Mouse (Mus musculus): ENCODE results near the gene Asdurf. TPM values are rescaled to one million over a fixed set of nuclear protein-coding genes. Genes with fewer than 3 reads are reported as not detected.

Asdurf gene
- polyA plus RNA-seq, 1 experiment from 2014 or later = 8.3 TPM

DNA sequence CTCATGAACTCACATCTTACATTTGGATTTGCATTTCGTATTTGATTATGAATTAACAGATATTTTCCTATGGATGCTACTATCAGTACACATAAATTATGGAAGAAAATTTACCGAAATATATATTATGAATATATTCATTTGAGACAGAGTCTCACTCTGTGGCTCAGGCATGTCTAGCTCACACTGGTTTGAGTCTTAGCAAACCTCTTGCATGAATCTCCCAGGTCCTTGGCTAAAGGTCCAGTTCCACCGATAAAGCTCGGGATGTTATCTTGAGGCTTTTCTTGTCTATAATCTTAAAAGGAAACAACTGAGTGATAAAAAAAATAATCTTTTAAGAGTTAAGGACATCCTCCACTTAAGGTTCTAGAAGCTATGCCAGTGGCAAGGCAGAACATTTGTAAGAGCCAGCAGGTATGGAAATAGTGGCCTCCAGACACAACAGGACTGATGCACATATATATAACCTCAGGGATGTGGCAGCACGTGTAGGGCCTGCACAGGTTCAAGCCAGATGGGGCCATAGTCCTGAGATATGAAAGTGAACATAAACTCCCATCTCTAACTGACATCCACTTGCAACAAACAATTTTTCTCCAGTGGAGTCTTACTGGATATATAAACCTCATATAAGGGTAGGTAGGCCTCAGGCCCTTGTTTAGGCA lies 27.5 kb downstream of the Asdurf start:
- no peak overlapping the region for H3K27ac ChIP-seq
- no peak overlapping the region for H3K4me2 ChIP-seq
- WGBS = 91% methylated on average over 5 of the region's 5 CpGs
- no peak overlapping the region for H3K4me3 ChIP-seq (replicated peaks)
- H3K36me3 ChIP-seq = no peaks in the 10 kb centered on the region
- no peaks in the 10 kb centered on the region for H3K9me3 ChIP-seq
- no peaks in the 10 kb centered on the region for H3K4me1 ChIP-seq
- H3K9ac ChIP-seq = no peak overlapping the region
- ATAC-seq (ENCODE audit: insufficient read depth, low FRiP score, low read depth) = no peak
- no peaks in the 10 kb centered on the region for H3K27me3 ChIP-seq (replicated peaks)

DNA sequence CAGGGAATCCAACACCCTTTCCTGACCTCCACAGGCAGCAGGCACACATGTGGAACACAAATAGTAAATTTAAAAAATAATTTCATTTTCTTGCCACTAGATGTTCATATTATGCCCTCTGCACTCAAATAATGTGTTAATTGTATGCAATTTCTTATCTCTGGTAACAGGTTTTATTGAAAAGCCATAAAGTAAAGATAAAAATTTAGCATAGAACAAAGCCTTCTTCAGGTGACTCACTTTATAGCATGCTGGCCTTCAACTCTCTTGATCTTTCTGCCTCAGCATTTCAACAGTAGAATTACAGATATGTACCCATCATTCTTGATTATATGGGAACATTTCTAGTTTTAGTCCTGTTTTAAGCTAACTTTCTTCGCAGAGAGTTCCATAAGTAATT lies 28.1 kb downstream of the Asdurf start:
- no peak overlapping the region for H3K4me3 ChIP-seq (replicated peaks)
- WGBS = 88% methylated on average over 1 of the region's 1 CpGs
- ATAC-seq (ENCODE audit: insufficient read depth, low FRiP score, low read depth) = no peak

DNA sequence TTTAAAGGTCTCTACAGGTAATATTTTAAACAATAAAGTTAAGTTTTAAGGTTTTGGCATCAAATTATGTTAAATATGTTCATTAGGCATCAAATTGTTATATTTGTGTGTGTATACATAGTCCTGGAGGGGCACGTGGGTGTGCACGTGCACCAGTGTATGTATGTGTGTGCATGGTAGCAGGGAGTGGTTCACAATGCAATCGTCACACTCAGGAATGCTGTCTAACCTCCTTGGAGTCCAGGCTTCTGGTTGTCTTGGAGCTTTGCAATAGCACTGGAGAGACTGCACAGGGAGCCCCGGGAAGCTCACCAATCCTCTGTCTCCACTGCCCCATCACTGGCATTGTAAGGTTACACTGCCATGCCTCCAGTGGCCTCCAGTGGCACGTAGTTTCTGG lies 29.2 kb downstream of the Asdurf start:
- Histone ChIP-seq H3K36me3 (no peaks in the 10 kb centered on the region), H3K9ac (no peak overlapping the region), H3K4me1 (no peaks in the 10 kb centered on the region), H3K27ac (no peak overlapping the region), H3K9me3 (no peaks in the 10 kb centered on the region), H3K4me3 (replicated peaks) (no peak overlapping the region), H3K27me3 (replicated peaks) (no peaks in the 10 kb centered on the region), H3K4me2 (no peak overlapping the region)
- ATAC-seq (ENCODE audit: insufficient read depth, low FRiP score, low read depth) = no peak
- 92% methylated on average over 5 of the region's 5 CpGs for WGBS

More for the DNA sequence above, 28.1 kb downstream of the Asdurf start:
- Histone ChIP-seq H3K9me3 (no peaks in the 10 kb centered on the region), H3K27ac (no peak overlapping the region), H3K4me2 (no peak overlapping the region), H3K27me3 (replicated peaks) (no peaks in the 10 kb centered on the region), H3K4me1 (no peaks in the 10 kb centered on the region), H3K9ac (no peak overlapping the region), H3K36me3 (no peaks in the 10 kb centered on the region)

DNA sequence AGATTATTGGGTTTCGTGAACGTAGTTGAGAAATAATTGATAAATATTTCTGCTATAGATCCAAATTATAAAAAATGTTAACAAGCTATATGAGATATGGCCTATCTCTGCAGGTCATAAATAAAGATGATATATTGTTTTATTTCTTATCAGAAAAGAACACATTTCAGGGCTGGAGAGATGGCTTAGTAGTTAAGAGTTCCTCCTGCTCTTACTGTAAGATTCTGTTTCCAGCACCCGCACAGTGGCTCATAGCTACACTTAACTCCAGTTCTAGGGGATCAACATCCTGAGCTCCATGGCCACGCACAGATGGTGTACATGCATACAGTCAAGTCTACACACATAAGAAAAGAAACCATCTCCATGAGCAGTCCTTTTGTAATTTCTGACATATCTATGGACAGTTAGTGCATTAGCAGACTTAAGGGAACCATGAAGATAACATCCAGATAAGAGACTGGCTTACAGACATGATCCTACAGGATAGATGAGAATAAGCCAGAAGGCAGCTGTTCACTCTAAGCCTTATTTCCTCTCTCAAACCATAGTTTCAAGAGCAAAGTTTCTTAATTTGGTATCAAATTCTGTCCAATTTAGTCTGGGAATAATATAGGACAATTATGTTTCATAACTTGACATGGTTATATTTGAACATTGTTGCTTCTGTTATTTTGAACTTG lies 30.6 kb downstream of the Asdurf start:
- no peaks in the 10 kb centered on the region; the same call in 1 of the 2 replicates for H3K36me3 ChIP-seq
- ATAC-seq (ENCODE audit: insufficient read depth, low FRiP score, low read depth) = no peak
- H3K9me3 ChIP-seq = no peaks in the 10 kb centered on the region
- no peaks in the 10 kb centered on the region for H3K4me1 ChIP-seq
- no peak overlapping the region for H3K27ac ChIP-seq
- 93% methylated on average over 4 of the region's 4 CpGs for WGBS
- H3K4me2 ChIP-seq = no peak overlapping the region
- H3K4me3 ChIP-seq (replicated peaks) = no peak overlapping the region
- no peak overlapping the region for H3K9ac ChIP-seq
- no peaks in the 10 kb centered on the region for H3K27me3 ChIP-seq (replicated peaks)

DNA sequence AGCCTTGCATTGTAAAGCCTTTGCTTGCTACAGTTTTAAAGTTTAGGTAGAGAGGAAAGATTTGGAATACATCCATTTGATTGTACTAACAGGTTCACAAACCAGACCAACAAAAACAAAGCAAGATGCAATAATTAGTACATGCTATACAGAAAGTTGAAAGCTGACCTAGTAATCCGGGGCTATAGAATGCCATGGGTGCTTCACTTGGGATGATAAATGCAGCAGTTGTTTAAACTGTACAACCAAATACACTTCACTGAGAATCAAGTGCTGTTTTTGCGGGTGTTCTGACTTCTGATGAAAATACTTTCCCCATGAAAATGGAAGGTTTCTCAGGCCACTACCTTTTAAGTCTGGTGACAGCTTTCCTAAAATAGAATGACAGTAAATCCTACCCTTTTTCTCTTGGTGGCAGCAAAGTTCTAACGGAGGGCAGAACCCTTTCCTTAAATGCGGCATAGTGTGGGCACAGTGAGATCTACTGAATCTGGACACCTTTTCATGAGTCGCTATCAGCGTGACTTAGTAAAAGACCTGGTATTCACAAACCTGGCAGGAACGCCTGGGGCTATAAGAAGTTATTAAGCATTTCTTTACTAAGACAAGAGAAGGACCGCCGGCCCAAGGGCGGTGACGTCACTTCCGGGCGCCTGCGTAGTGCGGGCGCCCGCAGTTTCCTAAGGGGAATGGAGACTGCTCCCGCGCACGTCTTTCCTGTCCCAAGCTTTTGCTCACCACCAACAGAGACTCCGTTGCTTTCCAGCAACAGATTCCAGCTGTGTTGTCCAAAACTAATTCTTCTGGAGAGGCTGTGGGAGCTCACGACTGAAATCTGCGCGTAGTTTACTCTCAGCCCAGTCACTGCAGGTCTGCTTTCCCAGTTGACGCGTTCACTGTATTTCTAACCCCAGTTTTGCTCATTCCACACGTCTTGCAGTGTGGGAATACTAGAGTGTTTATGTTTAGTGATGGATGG lies 39.1 kb downstream of the Asdurf start, which contains the start of gene Osgepl1:
Gene Osgepl1, plus strand, starts transcription at position 636 of the 979 bp plus-strand sequence.
- 2% methylated on average over 27 of the region's 27 CpGs for WGBS
- ATAC-seq (ENCODE audit: insufficient read depth, low FRiP score, low read depth) = peak; percentile 96

DNA sequence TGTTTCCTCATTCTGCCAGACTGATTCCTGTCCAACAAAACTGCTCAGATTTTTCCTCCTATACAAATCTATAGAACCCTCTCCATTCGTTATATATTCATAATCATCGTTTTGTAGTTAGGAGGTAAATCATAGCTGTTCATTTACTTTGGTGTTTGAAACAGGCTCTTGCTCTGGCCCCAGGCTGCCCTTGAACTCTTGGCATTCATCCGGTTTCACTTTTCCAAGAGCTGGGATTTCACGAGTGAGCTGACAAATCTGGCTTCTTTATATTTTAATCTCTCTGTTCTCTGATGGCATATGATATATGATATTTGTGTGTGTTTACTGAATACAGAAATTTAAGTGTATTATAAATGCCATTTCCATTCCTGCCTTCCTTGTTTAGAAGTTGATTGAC lies 51.9 kb downstream of the Asdurf start:
- ATAC-seq (ENCODE audit: insufficient read depth, low FRiP score, low read depth) = no peak
- Histone ChIP-seq H3K9me3 (no peaks in the 10 kb centered on the region), H3K27me3 (replicated peaks) (no peaks in the 10 kb centered on the region), H3K36me3 (no peaks in the 10 kb centered on the region), H3K4me2 (no peak overlapping the region), H3K4me3 (replicated peaks) (no peak overlapping the region), H3K9ac (no peak overlapping the region), H3K27ac (no peak overlapping the region), H3K4me1 (no peaks in the 10 kb centered on the region)
- 82% methylated on average over 4 of the region's 4 CpGs for WGBS

More for the DNA sequence above, 39.1 kb downstream of the Asdurf start, which contains the start of gene Osgepl1:
- peak within 1 kb of the TSS; percentile 90 for H3K27ac ChIP-seq
- peak within 1 kb of the TSS; percentile 60 for H3K4me2 ChIP-seq
- H3K36me3 ChIP-seq = no peaks in the 10 kb centered on the region; the same call in 1 of the 2 replicates
- no peaks in the 10 kb centered on the region for H3K9me3 ChIP-seq
- H3K27me3 ChIP-seq (replicated peaks) = no peaks in the 10 kb centered on the region
- no peaks in the 10 kb centered on the region; the same call in 1 of the 2 replicates for H3K4me1 ChIP-seq
- H3K9ac ChIP-seq = peak within 1 kb of the TSS; percentile 52
- peak within 1 kb of the TSS; percentile 62 for H3K4me3 ChIP-seq (replicated peaks)

Other genes starting within 250 kb of the Asdurf start
- gene 1700019A02Rik, start 165.0 kb downstream of the Asdurf start, polyA plus RNA-seq (2015; fragmentation: Nextera tagmentation; extraction: Ambion mirVana) = not detected in 2 replicates
- 13.3 and 15.8 TPM in 2 replicates for gene Pms1, start 55.6 kb downstream of the Asdurf start, polyA plus RNA-seq (2015; fragmentation: Nextera tagmentation; extraction: Ambion mirVana)
- 45.4 and 48.4 TPM in 2 replicates for gene Ormdl1, start 55.5 kb downstream of the Asdurf start, polyA plus RNA-seq (2015; fragmentation: Nextera tagmentation; extraction: Ambion mirVana)
- gene Gm28778, start 55.5 kb downstream of the Asdurf start, polyA plus RNA-seq (2015; fragmentation: Nextera tagmentation; extraction: Ambion mirVana) = not detected in 2 replicates
- 22.0 and 24.1 TPM in 2 replicates for gene Osgepl1, start 39.0 kb downstream of the Asdurf start, polyA plus RNA-seq (2015; fragmentation: Nextera tagmentation; extraction: Ambion mirVana)
- gene Gm28551, start within 50 bp of the Asdurf start, polyA plus RNA-seq (2015; fragmentation: Nextera tagmentation; extraction: Ambion mirVana) = 0.64 and 0.73 TPM in 2 replicates
- gene Asnsd1, start 133 bp upstream of the Asdurf start, polyA plus RNA-seq (2015; fragmentation: Nextera tagmentation; extraction: Ambion mirVana) = 70.2 and 70.3 TPM in 2 replicates